Mouse (Mus musculus) thymus, postnatal 10 days (tissue): ENCODE results near the gene Utp4.
"Not testable (repeated sequence)": the region's sequence is repeated elsewhere in the genome, so short reads cannot be mapped to it uniquely, and the experiment has no call there.

Experiments
- DNase-seq, 2 experiments: peaks; one replicate each; pipeline ENCODE4 v3.0.0; 2021; ENCODE audit warnings: low spot score in 2 of 2

Utp4 gene

DNA sequence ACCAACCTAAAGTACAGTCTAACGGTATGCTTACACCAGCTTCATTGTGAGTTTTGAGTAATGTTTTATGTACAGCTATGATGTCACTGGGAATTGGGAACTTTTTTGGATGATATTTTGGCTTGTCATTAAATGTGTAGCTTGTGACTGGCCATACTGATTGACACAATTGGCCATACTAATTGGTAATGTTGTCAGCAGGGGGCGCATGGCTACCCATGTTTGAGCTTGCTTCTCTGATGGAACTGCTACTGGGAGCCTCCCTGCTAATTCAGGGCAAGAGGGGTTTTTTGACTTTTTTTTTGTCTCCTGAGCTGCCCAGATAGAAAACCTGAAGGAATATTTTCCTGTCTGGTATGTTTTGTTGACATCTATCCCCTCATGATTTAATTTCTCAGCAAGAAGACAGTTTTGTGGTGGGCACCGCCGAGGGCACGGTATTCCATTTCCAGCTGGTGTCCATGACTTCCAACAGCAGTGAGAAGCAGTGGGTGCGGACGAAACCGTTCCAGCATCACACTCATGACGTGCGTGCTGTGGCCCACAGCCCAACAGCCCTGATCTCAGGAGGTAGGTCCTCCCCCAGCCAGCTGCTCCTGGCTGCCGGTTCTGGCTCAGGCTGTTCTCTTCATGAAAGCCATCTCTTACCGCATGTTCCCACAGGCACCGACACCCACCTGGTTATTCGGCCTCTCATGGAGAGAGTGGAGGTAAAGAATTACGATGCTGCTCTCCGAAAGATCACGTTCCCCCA lies 12.5 kb downstream of the Utp4 start:
- peak in 1 of 2 experiments; percentile 25 for DNase-seq

DNA sequence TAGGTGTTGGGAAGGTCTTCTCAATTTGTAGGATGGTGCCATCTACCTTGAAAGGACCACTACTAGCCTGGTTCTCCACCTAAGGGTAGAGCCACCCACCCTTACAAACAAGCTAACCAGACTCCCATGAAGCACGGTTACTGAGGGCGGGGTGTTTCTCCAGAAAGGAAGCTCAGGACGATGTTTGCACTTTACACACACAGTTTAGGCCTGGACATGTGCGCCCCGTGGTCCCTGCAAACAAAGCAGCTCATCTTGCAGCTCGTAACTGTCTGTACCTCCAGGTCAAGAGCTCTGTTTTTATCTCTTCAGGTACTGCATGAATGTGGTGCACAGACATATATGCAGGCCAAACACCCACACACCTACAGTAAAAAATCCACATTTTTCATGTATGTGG lies 13.2 kb downstream of the Utp4 start:
- DNase-seq = no peak

DNA sequence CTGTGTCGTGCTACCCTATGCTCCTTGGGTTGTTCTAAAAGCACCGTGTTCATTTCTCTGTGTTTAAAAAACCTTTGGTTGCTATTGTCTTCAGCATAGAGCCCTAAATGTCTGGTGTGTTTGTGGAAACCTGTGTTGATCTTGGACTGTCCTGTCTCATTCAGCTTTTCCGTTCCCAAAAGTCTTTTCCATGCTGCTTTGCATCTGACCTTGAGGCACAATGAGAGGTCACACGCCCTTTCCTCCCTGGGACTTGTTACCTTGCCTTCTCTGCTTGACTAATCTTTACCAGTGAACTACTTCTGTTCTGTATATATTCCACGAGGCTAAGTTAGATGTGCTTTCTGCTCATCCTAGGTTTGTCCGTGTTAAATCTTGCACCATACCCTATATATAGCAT lies 14.0 kb downstream of the Utp4 start:
- no peak for DNase-seq

DNA sequence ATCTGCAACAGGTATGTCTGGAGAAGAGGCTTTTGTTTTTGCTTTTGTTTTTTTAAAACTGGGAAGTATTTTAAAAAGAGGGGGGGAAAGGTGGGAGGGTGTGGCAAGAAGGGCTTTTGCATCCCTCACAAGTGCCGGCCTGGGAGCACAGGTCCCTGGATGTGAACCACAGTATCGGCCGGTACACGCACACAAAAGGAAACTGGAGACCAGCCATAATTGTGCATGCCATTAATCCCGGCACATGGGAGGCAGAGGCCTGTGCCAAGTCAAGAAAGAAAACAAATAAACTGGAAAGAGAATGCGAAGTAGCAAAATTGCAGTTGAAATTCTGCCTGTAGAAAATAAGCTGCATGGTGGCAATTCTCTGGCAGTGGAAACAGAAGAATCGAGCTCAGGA lies 14.9 kb downstream of the Utp4 start:
- no peak for DNase-seq

DNA sequence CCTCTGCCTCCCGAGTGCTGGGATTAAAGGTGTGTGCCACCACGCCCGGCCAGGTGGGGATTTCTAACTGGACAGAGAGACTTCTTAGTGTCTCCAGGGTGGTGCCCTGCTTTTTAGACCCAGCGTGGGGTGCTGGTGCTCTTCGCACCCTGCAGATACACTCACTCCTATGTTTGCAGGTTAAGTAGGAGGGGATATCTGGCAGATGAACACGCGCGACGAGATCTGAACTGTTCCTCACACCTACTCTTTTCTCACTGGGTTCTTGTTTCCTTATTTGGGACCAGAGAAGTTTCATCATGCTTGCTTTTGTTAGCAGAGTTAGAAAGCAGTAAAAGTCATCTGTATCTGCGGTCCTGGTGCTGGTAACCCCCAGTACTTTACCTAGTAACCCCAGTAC lies 20.2 kb downstream of the Utp4 start:
- no peak for DNase-seq

DNA sequence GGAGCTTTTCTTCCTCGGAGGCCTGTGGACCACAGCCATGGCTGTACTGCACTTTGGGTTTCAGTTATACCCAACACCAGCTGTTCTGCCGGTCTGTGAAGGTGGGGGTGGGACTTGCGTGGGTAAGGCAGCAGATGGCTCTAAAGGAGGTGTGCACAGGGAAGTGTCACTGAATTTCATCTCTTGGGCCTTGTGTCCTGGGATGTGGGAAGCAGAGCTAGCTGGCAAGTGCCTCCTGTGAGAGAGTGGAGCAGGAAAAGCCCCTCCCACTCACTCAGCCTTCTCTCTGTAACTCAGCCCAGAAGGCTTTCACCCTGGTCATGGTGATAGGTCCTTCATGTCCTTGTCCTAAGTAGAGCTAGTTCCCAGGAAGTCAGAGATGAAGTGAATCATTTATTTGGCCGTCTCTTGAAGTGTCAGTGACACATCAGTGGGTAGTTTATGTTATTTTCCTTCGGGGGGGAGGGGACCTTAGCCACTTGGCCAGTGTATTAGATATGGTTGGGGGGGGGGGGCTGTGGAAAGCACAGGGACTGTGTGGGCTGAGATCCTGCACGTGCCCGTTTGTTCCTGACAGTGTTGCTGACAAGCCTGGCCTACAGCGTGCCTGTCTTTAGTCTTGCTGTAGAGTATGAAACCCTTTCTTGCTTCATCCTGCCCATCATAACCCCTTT lies 26.4 kb downstream of the Utp4 start:
- no peak for DNase-seq

DNA sequence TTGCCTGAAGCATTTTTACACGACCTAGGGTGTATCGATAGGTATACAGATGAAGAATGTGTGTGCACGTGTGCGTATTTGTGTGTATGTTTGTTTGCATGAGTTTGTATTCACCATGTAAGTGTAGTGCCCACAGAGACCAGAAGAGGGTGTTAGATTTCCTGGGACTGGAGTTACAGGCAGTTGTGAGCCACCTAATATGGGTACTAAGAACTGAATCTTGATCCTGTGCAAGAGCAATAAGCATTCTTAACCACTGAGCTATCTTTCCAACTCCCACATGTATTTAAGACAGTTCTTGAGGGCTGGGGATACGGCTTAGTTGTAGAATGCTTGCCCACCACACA lies 26.9 kb downstream of the Utp4 start:
- no peak for DNase-seq

DNA sequence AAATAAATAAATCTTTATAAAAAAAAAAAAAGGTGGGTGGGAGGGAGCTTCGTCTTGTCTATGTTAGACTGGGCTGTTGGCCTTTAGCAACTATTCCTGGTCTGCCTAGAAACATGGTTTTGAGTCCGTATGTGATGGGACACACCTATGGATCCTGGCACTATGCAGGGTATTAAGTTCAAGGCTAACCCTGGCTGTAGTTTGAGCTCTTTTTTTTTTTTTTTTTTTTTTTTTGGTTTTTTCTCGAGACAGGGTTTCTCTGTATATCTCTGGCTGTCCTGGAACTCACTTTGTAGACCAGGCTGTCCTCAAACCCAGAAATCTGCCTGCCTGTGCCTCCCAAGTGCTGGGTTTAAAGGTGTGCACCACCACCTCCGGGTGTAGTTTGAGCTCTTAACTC lies 30.6 kb downstream of the Utp4 start:
- DNase-seq = no peak

DNA sequence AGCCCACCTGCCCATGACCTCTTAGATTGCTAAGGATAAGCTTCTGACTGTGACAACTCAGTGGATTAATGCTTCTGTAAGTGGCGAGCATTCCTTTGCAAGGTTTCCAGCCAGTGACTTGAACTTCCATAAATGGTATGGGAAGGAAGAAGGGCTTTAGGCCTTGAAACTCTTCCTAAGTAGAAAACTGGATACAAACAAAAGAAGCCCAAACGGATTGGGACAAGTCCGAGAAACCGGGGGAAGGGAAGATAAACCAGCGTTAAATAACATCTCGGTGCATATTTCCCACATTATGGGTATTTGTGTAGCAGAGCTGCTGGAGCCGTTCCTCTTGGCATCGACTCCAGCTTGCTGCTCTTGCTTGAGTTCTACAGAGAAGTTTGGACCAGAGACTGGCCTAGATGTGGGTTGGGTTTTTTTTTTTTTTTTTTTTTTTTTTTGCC lies 31.5 kb downstream of the Utp4 start:
- no peak for DNase-seq

DNA sequence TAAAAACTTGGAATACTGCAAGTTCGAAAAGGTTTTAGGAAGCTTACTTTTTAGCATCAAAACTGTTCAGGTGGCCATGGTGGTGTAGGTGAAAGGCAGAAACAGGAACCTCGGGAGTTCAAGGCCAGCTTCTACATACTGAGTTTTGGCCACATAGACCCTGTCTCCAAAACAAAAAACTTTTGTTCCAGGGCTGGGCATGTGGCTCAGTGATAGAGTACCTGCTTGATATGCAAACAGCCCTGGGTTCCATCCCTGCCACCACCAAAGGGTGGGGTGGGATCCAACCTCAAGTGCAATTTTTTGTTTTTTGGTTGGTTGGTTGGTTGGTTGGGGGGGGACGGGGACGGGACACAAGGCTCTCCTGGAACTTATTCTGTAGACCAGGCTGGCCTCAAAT lies 32.0 kb downstream of the Utp4 start:
- no peak for DNase-seq

DNA sequence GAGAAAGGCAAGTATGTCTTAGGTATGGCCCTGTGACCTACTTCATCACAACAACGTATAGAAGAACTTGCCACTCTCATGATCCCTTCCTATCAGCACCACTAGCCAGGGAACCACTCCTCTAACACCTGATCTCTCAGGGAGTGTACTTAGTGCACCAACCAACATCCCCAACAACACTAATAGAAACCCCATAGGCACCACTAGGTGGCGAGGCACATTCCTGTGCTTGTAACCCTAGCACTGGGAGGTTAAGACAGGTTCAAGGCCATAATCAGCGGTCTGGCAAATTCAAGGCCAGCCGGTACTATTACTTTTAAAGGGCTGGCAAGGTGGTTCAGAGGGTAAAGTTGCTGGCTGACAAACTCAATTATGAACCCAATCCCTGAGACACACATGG lies 33.8 kb downstream of the Utp4 start:
- DNase-seq = peak in 1 of 2 experiments; percentile 30

DNA sequence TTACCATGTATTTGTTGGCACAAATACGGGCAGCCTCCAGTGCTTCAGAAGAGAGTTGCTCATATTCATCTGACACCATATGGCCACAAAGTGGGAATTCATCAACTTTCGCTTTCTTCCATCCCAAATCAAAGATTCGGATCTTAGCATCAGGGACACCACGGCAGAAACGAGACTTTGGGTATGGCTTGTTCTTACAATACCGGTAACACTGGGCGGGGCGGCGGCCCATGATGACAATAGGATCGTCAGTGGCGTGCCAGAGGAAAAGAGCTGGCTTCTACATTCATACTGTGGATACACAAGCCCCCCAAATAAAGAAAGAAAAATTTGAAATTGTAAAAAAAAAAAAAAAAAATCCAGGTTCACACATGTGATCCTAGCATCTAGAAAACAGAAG lies 34.7 kb downstream of the Utp4 start:
- DNase-seq = not testable (repeated sequence)

DNA sequence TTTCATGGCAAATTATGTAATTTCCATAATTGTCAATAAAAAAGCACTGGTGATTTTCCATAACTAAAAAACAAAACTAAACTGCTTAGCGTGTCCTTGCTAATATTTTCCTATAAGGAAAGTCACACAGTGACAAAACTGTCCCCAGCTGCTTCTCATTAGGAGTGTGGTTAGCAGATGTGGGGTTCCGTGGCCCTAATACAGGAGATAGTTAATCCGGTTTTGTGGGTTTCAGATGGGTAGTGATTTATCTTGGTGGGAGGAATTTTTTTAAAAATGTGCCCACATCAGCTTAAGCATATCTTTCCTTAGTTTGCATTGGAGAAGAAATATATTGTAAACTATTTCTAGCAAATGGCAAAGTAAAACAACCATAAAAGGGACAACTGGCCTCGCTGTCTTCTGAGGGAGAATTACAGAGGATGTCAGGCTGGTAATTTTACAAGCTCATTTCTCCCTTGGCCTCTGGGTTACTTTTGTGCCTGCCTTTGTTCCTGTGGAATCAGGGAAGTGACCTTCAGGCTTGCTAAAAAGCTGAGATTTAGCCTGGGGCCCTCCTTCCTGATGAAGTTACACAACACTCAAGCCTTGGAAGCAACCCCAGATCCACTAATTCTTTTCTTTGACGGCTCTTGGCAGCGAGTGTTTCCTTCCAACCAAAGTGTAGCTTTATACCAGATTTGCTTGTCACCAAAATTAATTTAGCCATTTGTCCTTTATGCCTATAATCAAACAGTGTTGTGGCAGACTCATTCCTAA lies 35.9 kb downstream of the Utp4 start:
- no peak for DNase-seq

DNA sequence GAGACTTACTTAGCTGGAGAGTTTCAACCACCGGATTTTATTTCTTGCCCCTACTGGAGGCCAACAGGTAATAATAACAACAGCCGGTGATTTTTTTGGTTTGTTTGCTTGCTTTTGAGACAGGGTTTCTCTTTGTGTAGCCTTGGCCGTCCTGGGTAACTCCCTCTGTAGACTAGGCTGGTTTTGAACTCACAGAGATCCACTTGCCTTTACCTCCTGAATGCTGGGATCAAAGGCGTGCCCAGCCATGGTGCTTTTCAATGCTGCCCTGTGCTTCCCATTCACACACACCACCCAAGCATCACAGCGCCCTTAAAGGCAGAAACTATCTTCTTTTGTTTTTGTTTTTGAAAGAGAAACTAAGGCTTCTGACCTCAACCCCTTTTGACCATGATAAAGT lies 36.5 kb downstream of the Utp4 start:
- no peak for DNase-seq

DNA sequence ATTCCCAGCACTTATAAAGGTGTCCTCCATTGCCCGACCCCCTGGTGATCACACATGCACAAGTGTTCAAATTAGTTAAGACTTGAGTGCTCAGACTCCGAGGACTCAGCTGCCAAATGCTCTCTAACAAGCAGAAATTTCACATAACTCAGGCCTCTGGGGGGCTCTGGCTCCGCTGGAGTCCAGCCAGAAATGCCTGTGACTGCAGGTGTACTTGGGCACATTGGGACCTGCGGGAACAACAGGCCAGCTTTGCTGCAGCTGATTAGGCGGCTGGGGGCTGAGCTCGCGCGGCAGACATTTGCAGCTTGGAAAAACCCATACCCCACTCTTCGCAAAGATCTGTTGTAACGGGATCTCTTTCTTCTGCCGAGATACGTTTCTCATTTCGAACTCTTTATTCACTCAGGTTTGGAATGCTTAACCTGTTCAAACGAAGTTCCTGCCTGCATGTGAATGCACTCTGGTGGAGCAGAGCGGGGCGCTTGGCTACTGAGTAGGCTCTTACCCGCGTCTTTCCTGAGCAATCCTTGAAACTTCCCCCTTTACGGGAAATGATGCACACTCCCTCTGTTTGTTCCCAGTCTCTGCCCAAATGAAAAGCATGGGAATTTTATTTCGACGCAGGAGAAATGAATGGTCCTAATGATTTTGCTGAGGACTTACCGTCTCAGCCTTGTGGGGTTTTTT lies 39.1 kb downstream of the Utp4 start:
- DNase-seq = no peak

DNA sequence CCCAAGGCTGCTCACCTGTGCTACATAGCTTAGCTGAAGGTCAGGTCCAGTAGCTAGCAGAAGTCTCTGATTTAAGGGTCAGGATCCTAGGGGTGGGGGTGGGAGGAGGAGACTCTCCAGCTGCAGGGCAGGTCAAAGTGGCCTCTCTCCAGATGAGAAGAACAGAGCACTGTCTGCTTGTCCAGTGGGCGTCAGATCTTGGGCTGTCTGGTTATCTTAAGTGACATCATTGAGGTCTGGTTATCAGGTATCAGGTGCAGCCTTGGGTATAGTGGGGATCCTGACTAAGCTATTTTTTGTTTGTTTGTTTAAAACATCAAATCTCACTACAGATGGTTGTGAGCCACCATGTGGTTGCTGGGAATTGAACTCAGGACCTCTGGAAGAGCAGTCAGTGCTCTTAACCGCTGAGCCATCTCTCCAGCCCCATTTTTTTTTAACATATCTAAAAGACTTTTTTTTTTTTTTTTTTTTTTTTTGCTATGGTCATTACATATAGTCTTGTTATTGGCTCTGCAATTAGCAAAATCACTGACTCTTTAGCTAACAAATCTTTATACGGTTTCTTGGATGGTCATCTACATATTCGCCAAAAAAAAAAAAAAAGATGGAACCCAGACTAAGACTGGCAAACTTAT lies 40.2 kb downstream of the Utp4 start:
- no peak for DNase-seq

DNA sequence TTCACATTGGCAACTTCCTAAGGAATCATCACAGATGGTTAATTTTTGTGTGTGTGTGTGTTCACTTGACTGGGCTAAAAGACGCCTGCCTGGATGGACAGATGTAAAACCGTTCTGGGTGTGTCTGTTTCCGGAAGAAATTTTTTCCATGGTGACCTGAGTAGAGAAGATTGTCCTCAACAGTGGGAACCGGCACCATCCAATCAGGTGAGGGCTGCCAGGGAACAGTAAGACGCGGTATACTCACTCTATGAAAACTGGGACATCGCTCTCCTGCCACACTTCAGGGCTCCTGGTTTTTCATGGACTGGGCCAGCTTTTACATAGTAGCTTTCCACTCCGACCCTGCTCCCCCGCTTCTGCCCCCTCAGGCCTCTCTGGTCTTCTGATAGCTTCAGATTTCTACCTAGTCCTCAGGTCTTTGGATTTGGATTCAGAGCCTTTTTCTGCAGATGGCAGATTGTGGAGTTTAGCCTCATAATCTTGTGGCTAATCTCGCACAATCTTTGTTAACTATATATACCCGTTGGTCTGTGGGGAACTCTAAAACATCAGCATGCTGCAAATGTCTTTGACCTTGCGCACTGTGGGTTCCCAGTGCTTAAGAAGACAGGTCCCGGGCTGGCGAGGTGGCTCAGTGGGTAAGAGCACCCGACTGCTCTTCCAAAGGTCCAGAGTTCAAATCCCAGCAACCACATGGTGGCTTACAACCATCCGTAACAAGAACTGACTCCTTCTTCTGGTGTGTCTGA lies 41.0 kb downstream of the Utp4 start:
- no peak for DNase-seq

DNA sequence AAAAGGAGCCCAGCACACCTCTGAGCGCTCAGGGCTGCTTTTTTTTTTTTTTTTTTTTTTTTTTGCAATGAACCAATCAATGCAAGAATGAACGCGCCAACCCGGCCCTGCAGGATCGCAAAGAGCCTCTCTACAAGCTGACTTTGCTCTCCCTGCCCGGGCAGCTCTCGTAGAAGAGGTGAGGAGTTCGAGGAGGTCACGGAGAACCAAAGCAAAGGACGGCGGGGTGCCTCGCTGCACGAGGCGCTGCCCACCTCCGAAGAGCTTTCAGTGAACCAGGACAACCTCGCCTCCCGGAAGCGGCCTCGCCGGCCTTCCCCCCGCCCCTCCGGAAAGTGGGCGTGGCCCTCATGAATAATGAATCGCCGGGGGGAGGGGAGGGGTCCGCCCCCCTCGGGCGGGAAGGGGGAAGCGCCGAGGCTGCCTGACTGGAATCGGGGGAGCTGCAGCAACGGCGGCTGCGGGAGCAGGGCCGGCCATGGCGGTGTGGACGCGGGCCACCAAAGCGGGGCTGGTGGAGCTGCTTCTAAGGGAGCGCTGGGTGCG lies 42.0 kb downstream of the Utp4 start, which contains the start of gene Sntb2:
TSS of gene Sntb2 (plus strand) at position 427 of the 546 bp plus-strand sequence.
- peak; percentile 81 to 89 for DNase-seq

DNA sequence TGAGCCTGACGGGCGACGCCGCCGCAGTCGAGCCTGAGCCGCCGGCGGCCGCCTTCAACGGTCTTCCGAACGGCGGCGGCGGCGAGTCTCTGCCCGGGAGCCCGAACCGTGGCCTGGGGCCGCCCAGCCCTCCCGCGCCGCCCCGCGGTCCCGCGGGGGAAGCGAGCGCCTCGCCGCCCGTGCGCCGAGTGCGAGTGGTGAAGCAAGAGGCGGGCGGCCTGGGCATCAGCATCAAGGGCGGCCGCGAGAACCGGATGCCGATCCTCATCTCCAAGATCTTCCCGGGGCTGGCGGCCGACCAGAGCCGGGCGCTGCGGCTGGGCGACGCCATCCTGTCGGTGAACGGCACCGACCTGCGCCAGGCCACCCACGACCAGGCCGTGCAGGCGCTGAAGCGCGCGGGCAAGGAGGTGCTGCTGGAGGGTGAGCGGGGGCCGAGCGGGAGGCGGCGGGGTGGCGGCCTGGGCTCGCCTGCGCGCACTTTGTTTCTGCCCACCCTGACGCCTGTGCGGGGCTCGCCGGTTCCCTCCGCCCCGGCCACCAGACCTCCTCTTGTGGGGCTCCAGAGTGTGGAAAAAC lies 42.6 kb downstream of the Utp4 start:
- DNase-seq = peak; percentile 17 to 22

DNA sequence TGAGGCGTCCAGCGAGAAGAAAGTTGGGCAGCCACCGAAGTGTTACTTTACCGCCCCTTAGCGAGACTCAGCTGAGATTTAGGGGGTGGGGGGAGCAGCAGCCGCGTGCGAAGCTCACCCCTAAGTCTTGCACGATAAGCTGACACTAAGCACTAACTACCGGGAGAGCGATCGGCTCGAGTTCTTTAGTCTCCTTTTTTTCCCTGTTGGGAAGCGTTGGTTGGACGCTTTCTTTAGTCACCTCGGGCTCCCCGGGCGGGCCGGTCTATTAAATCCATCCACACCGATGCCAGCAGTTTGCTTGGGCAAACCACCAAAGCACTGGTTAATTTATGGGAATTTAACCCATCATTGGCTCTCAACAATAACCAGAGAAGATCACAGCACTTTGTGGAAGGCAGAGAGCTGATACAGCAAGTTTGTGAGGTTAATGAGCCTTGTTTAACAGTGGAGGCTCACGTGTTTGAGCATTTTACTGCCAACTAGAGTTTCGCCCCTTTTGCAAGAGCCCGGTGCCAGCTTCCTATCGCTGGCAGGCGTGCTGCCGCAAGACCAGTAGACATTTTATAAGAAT lies 43.1 kb downstream of the Utp4 start:
- DNase-seq = no peak
